Mouse (Mus musculus): ENCODE measurements around the gene Iqck. TPM values are rescaled to one million over a fixed set of nuclear protein-coding genes. Genes with fewer than 3 reads are reported as not detected.
A peak's percentile ranks its signal among the peaks of the same experiment; 100 is the strongest.

Gene Iqck
- polyA plus RNA-seq, 2 experiments from 2014 or later = 0.35 to 0.56 TPM

- no peak for ATAC-seq
Measured at GRCm38 (mm10) chr7:118953626-118954282, 98.2 kb downstream of the Iqck start.

- ATAC-seq = no peak
Measured at GRCm38 (mm10) chr7:118954968-118955367, 99.4 kb downstream of the Iqck start.

DNA sequence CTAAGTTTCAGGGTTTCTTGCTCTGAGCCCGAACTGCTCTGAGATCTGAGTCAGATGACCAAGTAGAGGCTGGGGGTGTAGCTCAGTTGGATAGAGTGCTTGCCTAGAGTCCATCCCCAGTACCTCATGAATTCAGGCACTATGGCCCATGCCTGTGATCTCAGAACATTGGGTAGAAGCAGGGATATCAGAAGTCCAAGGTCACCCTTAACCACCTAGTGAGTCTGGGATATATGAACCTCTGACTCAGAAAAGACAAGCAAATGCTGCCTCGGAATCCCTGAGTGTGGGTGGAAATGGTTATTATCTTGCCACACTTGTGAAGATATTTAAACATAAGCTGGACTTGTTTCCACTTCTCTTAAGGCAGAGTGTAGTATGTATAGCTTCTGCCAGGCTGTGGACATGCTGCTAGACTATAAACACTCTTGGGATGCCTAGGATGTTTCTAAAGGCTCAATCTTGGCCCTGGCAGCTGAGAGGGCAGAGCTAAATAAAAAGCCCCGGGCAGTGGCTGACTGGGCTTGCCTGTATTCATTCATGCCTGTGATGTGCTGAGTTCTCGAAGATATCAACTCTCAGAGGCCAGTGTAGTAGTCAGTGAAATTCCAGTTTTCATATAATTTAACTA, 101.2 kb downstream of the Iqck start:
- ATAC-seq = no peak

DNA sequence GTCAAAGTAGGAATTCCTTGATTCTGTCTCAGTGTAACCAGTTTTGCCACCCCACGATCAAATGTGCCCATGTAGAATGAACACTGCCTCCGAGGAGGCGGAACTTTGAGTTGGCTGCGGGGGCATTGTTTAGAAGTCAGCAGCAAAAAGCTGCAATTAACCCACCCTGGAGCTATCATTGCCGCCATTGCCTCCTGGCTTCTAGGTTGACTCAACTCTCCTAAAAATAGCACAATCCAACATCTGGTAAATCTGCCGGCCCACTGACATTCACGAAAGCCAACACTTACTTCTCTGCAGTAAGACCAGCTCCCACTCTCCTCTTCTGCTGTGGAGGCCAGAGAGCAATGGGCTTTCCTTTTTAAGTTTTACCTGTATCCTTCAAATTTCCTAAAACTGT, 103.7 kb downstream of the Iqck start:
- ATAC-seq = no peak

DNA sequence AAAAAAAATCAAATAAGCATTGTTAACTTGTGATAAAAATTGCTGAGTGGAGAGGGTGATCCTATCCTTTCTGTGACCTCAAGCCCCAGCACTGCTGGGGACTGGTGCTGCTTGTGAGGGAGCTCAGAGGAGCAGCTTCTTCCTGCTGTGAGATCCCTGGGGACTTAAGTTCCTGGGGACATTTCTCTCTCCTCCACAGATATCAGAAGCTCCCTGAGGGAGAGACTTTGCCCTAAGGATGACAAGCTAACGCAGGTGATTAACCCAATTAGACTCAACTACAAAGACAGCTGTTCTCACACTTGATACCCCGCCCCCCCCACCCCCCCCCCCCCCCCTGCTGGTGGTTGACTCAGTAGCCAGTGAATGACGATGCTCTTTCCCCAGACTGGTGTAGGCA, 109.2 kb downstream of the Iqck start:
- no peak for ATAC-seq

GRCm38 (mm10) chr7:118965198-118965597, 109.6 kb downstream of the Iqck start:
- ATAC-seq = no peak

DNA sequence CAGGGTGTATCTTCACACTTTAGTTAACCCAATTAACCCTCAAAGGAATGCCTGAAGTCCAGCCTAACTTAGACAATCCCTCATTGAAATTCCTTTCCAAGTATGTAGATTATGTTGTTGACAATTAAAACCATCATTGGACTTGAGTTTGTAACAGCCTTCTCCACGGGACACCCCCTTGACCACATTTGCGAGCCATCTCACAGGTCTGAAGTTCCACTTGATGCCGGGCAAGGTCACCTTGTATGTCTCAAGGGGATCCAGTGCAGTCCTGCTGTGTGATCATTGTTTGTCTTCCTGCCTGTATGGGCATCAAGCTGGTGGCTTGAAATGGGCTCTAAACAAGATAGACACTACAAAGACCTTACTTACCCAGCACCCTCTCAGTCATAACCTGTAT, 113.3 kb downstream of the Iqck start:
- ATAC-seq = no peak

DNA sequence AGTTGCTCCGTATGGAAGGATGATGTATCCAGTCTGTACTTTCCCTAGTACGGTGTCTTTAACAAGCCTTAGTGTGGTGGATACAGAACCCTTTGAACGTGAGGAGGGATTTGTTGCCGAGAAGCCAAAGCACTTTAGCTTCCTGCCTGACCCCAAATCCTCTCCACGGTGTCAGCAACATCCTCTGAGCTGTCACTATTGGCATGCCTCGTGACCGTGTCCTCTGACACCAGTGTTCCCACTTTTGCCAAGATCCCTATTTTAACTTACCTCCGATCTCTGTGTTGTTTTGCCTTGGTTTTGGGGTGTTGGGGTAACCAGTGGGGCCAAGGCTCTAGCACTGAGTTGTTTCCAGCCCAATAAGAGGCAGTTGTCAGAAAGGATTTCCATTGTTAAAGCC, 115.9 kb downstream of the Iqck start:
- no peak for ATAC-seq

- ATAC-seq = no peak
Measured at GRCm38 (mm10) chr7:118972306-118972705, 116.8 kb downstream of the Iqck start.

DNA sequence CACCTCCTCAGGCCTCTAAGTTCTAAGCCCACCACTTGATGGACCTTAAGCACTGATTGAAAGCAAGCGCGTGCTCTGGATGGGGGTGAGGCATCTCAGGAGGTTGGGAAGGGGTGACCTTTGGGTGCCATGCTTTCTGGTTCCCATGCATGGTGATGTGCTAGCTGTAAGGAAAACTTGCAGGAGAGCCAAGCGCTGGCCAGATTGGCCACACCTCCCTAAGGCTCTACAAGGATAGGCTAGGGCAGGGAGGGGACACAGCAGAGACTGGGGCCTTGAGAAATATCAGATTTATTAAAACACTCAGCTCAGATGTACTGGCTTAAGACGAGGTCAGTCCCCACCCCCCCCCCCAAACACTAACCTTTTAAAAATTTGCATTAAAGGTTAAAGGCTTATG, 117.8 kb downstream of the Iqck start:
- no peak for ATAC-seq

- no peak for ATAC-seq
Measured at GRCm38 (mm10) chr7:118975837-118976236, 120.3 kb downstream of the Iqck start.

- ATAC-seq = peak; percentile 47
Measured at GRCm38 (mm10) chr7:118976414-118977166, 121.0 kb downstream of the Iqck start.

- no peak for ATAC-seq
Measured at GRCm38 (mm10) chr7:118977167-118977543, 121.6 kb downstream of the Iqck start.

- ATAC-seq = no peak
Measured at GRCm38 (mm10) chr7:118979121-118979520, 123.6 kb downstream of the Iqck start.

- ATAC-seq = no peak
Measured at GRCm38 (mm10) chr7:118979708-118980107, 124.2 kb downstream of the Iqck start.

- ATAC-seq = no peak
Measured at GRCm38 (mm10) chr7:118981346-118981745, 125.8 kb downstream of the Iqck start.

DNA sequence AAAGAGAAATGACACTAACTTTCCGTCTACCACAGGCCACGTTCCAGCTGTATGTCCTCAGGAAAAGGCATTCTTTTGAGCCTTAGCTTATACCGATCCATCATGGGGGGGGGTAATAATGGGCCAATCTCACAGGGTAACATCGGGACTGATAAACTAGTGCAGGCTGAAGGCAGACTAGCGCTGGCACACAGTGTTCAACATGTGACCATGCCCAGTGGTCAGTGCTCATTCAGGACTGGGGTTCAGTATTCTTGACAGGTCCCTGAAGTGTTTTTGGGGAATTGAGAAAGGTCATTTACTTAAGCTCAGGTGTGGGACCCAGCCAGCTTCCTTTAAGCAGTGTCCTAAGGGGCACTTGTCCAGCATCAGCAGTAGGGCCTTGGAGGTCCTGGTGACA, 126.3 kb downstream of the Iqck start:
- no peak for ATAC-seq

GRCm38 (mm10) chr7:118982586-118982985, 127.0 kb downstream of the Iqck start:
- ATAC-seq = no peak

DNA sequence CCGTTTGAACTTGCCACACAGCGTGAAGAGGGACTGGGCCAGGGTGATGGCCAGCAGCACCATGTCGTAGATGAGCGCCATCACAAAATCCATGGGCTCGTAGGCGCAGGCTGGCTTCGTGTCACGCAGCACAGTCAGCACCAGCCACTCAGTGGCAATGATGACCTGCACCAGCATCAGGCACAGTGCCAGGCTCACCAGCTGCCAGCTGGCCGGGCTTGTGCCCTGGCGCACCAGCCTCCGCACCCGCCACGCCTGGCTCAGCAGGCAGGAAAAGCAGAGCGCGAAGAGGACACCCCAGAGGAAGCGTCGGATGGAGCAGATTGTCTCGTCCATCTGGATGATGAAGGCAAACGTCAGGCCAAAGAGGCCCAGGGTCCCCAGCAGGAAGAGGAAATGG, 128.4 kb downstream of the Iqck start:
- ATAC-seq = no peak

GRCm38 (mm10) chr7:118985786-118986185, 130.2 kb downstream of the Iqck start:
- no peak for ATAC-seq

- ATAC-seq = no peak
Measured at GRCm38 (mm10) chr7:118986369-118986768, 130.8 kb downstream of the Iqck start.

DNA sequence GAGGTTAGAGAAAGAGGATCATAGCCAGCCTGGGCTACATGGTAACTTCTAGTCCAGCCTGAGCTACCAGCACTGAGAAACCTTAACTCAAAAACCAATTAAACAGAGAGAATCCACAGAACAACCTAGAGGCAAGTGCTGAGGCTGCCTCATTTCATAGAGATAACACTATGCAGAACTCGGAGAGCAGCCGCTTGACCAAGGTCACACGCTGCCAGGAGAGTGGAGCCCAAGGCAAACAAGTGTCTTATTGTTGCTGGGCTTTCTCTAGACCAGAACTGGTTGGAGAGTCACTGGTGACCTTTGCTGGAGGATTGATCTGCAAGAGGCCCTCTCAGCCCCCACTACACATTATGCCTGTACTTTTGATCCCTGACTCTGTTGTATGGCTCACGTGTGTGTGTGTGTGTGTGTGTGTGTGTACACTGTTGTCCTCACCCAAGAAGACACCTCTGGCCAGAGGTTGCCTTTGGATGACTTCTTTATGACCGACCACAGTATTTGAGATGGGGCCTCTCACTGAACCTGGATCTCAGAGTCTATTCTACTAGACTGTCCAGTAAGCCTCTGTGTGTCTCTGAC, 133.8 kb downstream of the Iqck start:
- ATAC-seq = no peak

DNA sequence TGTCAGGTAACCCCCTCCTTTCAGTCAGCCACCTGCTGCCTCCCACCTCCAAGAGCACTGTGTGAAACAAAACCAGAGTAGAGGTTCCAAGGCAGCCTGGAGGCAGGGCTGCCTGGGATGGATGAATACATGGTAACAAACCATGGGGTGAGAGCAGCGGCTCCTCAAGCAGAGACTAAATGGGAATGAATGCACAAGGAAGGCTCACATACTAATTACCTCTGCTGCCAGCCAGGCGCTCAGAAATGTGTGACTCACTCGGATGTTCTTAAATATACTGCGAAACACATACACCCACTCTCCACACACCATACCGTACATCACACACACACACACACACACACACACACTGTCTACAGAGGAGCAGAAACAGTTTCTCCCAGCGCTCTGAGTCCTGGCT, 134.7 kb downstream of the Iqck start:
- no peak for ATAC-seq
